Mouse (Mus musculus) A20 (cell line): Measurements from ENCODE around the gene Lat.
"Not testable (repeated sequence)": the region's sequence is repeated elsewhere in the genome, so short reads cannot be mapped to it uniquely, and the experiment has no call there.

Source experiments
- DNase-seq: peaks from one replicate; pipeline ENCODE4 v3.0.0-alpha.2; 2011; ENCODE audit warnings: low read depth, low spot score

The Lat gene

DNA sequence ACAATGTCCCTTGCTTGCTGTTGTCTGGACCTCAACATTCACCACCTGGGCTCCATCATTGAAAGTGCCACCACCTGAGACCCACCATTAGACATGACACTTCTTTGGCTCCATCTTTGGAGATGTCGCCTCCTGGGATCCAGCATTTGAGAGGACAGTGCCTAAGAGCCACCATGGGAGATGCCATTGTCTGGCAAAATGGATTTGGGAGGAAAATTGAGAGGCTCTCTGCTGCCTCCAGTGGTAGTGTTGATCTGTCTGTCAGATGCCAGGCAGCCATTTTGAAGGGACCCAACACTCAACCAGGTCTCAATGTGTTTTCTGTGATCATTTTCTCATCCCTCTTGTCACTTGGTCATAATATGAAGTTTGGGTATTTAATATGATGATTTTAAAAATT is 33.8 kb downstream of the Lat start:
- DNase-seq, result no peak

- DNase-seq, result no peak
These were observed 36.7 kb downstream of the Lat start for GRCm38 (mm10) chr7:126332691-126333090.

DNA sequence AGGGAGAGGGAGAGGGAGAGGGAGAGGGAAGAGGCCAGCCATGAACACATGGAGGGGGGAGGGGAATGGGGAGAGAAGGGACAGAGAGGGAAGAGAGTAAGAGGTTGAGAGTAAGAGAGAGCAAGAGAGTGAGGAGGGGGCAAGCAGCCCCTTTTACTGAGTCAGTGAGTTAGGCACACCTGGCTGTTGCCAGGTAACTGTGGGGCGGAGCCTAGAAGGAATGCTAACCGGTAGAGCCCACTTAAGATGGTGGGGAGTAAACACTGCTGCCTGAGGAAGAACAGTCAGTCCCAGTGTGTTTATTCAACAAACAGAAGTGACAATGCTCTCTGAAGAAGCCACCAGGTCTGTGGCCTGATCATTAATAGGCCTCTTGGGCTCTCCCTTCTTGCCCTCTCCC is 38.7 kb downstream of the Lat start:
- no peak for DNase-seq

GRCm38 (mm10) chr7:126329907-126330645 is 39.3 kb downstream of the Lat start:
- DNase-seq, result no peak

GRCm38 (mm10) chr7:126328848-126329247 is 40.5 kb downstream of the Lat start:
- DNase-seq, result not testable (repeated sequence)

DNA sequence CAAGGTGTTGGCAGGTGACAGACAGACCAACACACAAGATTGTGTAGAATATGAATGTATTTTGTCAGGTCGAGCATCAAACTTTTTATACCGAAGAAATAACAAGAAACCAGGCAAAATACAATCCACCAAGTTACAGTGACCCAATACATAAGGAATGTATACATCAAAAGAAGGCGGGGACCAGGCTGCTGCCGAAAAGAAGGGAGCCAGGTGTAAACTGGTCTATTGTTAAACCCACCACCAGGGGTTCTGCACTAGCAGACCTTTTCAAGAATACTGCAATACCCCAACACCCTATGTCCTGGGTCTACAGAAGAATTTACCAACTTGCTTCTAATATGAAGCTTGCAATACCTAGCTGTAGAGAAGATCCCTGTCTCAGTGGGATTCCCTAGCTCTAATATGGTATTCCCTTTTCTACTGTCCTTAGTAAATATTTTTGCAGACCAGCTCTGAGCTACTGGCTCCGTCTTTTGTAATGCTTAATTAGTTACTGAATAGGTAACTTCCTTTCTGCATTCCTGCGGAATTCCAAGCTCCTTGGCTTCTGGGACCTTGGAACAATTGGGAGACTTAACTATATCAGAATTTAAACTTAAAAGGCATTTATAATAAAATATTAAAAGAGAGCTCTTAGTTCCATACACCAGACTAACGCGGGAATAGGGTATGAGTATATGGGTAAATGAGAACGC is 43.6 kb downstream of the Lat start:
- DNase-seq, result not testable (repeated sequence)

DNA sequence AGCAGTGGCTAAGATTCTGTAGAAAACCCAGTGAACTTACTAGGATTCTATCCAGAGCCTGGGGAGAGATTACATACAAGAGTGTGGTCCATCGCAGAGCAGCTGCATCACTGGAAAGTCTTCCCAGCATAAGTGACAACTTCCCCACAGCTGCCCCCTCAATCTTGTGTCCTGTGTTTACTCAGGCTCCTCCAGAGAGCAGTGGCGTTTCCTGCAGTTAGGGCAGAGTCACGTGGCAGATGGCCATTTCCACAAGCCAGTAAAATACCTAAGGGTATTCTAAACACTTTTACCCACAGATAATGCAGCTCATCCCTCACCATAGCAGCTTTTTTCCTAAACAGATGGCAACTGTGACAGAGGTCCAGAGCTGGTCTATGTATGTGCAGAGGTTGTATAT is 44.6 kb downstream of the Lat start:
- no peak for DNase-seq

DNA sequence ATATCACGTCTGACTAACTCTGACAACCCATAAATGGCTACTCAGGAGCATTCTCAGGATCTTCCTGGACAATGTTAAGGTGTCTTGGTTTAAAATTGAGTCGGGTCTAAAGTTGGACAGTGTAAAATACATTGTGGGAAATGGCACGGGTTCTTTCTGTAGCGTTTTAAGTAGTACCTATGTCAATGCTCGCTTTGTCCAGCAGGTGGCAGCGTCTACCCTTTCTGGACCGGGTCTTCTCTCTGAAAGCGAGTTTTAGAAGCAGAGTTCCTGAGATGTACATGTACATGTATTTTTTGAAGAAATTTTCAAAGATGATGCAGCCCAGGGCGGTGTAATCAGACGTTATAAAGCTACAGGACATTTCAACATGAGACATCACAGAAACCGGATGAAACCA is 45.6 kb downstream of the Lat start:
- peak; percentile 77 for DNase-seq

DNA sequence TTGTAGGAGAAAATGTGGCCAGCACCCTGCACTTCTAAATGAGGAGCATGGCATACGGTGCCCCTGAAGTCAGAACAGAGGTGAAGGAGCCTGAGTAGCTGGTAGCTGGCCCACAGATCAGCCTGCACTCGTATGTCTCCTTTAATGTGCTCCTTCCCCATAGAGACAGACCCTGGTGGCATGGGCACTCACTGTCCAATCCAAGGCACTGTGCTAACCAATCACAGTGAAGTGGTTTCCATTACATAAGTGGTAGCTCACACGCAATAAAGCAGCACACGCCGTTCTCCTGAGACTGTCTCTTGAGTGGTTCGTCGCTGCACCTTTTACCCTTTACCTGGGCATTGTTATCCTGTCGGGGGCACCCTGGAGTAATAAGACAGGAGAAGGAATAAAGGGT is 55.1 kb downstream of the Lat start:
- no peak for DNase-seq
